Mouse (Mus musculus) CH12.LX (cell line): ENCODE measurements around the gene Slc30a5.

Experiments
- CTCF ChIP-seq, 2 experiments: IDR thresholded peaks in 1 of 2; conservative IDR thresholded peaks in 1 of 2; 2 replicates each; pipeline ENCODE4 v1.5.1; 2011 to 2012; ENCODE audit warnings: low read depth in 2 of 2, low read length in 2 of 2, improper control_type of control experiment in 1 of 2, inconsistent platforms in 1 of 2, mild to moderate bottlenecking in 1 of 2, moderate library complexity in 1 of 2
- ELF1 ChIP-seq: IDR thresholded peaks from 2 replicates; pipeline ENCODE4 v1.6.1; 2014; ENCODE audit warnings: low read depth, mild to moderate bottlenecking, inconsistent platforms, low read length, improper control_type of control experiment
- ETS1 ChIP-seq: conservative IDR thresholded peaks from 2 replicates; pipeline ENCODE4 v1.6.1; 2012; ENCODE audit warnings: low read depth, mild to moderate bottlenecking, inconsistent platforms, low read length, improper control_type of control experiment, moderate library complexity
- GABPA ChIP-seq: IDR thresholded peaks from 2 replicates; pipeline ENCODE4 v1.6.1; 2012; ENCODE audit warnings: low read depth, low read length, improper control_type of control experiment, inconsistent platforms; ENCODE audit not compliant: insufficient replicate concordance
- HCFC1 ChIP-seq: IDR thresholded peaks from 2 replicates; pipeline ENCODE4 v1.6.1; 2012; ENCODE audit warnings: low read depth, mild to moderate bottlenecking, inconsistent platforms, low read length, improper control_type of control experiment
- JUND ChIP-seq: conservative IDR thresholded peaks from 2 replicates; pipeline ENCODE4 v1.6.1; 2011; ENCODE audit warnings: low read depth, low read length, improper control_type of control experiment
- KAT2A ChIP-seq: IDR thresholded peaks from 2 replicates; pipeline ENCODE4 v1.6.1; 2012; ENCODE audit warnings: low read length, improper control_type of control experiment, inconsistent platforms; ENCODE audit not compliant: insufficient replicate concordance
- MXI1 ChIP-seq: IDR thresholded peaks from 2 replicates; pipeline ENCODE4 v1.6.1; 2011; ENCODE audit warnings: mild to moderate bottlenecking, low read depth, low read length, improper control_type of control experiment
- NRF1 ChIP-seq: IDR thresholded peaks from 2 replicates; pipeline ENCODE4 v1.6.1; 2014; ENCODE audit warnings: low read depth, mild to moderate bottlenecking, inconsistent platforms, low read length, improper control_type of control experiment, moderate library complexity
- PAX5 ChIP-seq: IDR thresholded peaks from 2 replicates; pipeline ENCODE4 v1.6.1; 2012; ENCODE audit warnings: low read length, inconsistent platforms, mixed read lengths
- POLR2A ChIP-seq: IDR thresholded peaks from 2 replicates; pipeline ENCODE4 v1.6.1; 2011; ENCODE audit warnings: low read depth, mild to moderate bottlenecking, improper control_type of control experiment, low read length
- POLR2AphosphoS2 ChIP-seq: IDR thresholded peaks from 2 replicates; pipeline ENCODE4 v1.6.1; 2011; ENCODE audit warnings: low read depth, low read length, improper control_type of control experiment
- TCF12 ChIP-seq: IDR thresholded peaks from 2 replicates; pipeline ENCODE4 v1.6.1; 2014; ENCODE audit warnings: low read depth, mild to moderate bottlenecking, inconsistent platforms, low read length, improper control_type of control experiment
- USF1 ChIP-seq: IDR thresholded peaks from 2 replicates; pipeline ENCODE4 v1.6.1; 2014; ENCODE audit warnings: low read depth, mild to moderate bottlenecking, inconsistent platforms, low read length, improper control_type of control experiment

DNA sequence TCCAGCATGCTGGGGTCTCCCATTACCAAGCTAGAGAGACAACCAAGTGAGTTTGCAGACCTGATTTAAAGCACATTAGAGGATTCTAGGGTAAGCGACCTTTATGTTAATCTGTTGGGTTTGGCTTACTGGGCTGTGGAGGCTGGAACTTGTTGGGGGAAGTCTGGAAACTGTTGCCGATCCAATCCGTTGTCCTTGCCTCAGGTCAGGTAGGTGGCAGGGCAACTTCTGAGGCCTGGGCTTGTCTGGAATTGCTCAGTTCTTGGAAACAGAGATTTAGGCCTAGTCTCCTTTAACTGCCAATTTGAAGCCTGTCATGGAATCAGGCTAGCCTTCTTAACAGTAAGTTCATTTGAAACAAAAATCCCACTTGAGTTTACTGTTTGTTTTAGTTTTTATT is 44.1 kb downstream of the Slc30a5 start:
- no peak for TF ChIP-seq ETS1
- TF ChIP-seq GABPA, result no peak
- no peak for TF ChIP-seq CTCF (conservative IDR thresholded peaks at IDR 0.05 in 1 of 2, IDR thresholded peaks at IDR 0.05 in 1 of 2; ENCODE audit: low read depth in 2 of 2, low read length in 2 of 2)
- TF ChIP-seq JUND, result no peak
- TF ChIP-seq NRF1, result no peak
- TF ChIP-seq KAT2A, result no peak
- TF ChIP-seq POLR2A, result no peak
- no peak for TF ChIP-seq POLR2AphosphoS2
- TF ChIP-seq USF1, result no peak
- TF ChIP-seq PAX5, result no peak
- TF ChIP-seq TCF12, result no peak
- TF ChIP-seq MXI1, result no peak
- TF ChIP-seq HCFC1, result no peak
- TF ChIP-seq ELF1, result no peak
